Mouse (Mus musculus) G1E (cell line): Measurements from ENCODE around the gene Il1rapl2. TPM values are rescaled to one million over a fixed set of nuclear protein-coding genes. Genes with fewer than 3 reads are reported as not detected.

Experiments used
- ATAC-seq: 2 replicates; pipeline ENCODE4 v1.8.0; 2016; ENCODE audit warnings: mild to moderate bottlenecking; ENCODE audit not compliant: insufficient number of reproducible peaks, poor library complexity, low FRiP score, severe bottlenecking; ENCODE audit errors: extremely low read depth
- DNase-seq: peaks from one replicate; pipeline ENCODE4 v3.0.0; 2012; ENCODE audit warnings: low spot score
- H3K27me3 ChIP-seq: 2 replicates; pipeline ENCODE4 v1.6.1; 2012; ENCODE audit warnings: mild to moderate bottlenecking, low read length, inconsistent platforms; ENCODE audit not compliant: insufficient read depth
- H3K36me3 ChIP-seq: replicated peaks from 2 replicates; pipeline ENCODE3; 2012; ENCODE audit warnings: mild to moderate bottlenecking, inconsistent platforms
- H3K4me1 ChIP-seq: 2 replicates; pipeline ENCODE4 v1.6.1; 2012; ENCODE audit warnings: low read depth, low read length, inconsistent platforms, mixed read lengths; ENCODE audit not compliant: insufficient read depth
- H3K4me3 ChIP-seq: 2 replicates; pipeline ENCODE4 v1.5.1; 2012; ENCODE audit warnings: low read depth, mild to moderate bottlenecking, inconsistent platforms, low read length, moderate library complexity, mixed read lengths
- H3K9me3 ChIP-seq: replicated peaks from 2 replicates; pipeline ENCODE4 v1.6.1; 2012; ENCODE audit warnings: inconsistent platforms
- CTCF ChIP-seq: IDR thresholded peaks from 2 replicates; pipeline ENCODE4 v1.5.1; 2012; ENCODE audit warnings: low read depth, low read length, inconsistent platforms, mixed read lengths
- GATA1 ChIP-seq: IDR thresholded peaks from 2 replicates; pipeline ENCODE4 v1.6.1; 2012; ENCODE audit warnings: borderline replicate concordance, low read length, inconsistent platforms, mixed read lengths
- GATA2 ChIP-seq: IDR thresholded peaks from 2 replicates; pipeline ENCODE4 v1.6.1; 2012; ENCODE audit warnings: low read depth, low read length, inconsistent platforms, borderline replicate concordance
- POLR2AphosphoS5 ChIP-seq: IDR thresholded peaks from 2 replicates; pipeline ENCODE4 v1.6.1; 2012; ENCODE audit warnings: low read depth, low read length, inconsistent platforms; ENCODE audit not compliant: insufficient replicate concordance
- TAL1 ChIP-seq: conservative IDR thresholded peaks from 2 replicates; pipeline ENCODE4 v1.6.1; 2012; ENCODE audit warnings: low read depth, low read length, inconsistent platforms, mixed read lengths
- polyA plus RNA-seq: library from polyadenylated mRNA; stranded (reverse); fragments of >175 nt; gene quantifications from 2 replicates; pipeline ENCODE4 v1.2.3, GENCODE M21; 2012
- total RNA-seq, 2 experiments: library from RNA; stranded (forward) in 1 of 2; stranded (reverse) in 1 of 2; fragments of 200-1000 nt in 1 of 2; fragments of >200 nt in 1 of 2; fragmentation: Nextera tagmentation in 1 of 2; gene quantifications; 2 replicates each; pipeline ENCODE4 v1.2.3; 2014 to 2017

The Il1rapl2 gene
- total and polyA plus RNA-seq, 3 experiments: 0.05 TPM; not detected in 2

- no peak for TF ChIP-seq GATA1
- TF ChIP-seq CTCF: no peak
- TF ChIP-seq TAL1: no peak
- no peak for TF ChIP-seq GATA2
- TF ChIP-seq POLR2AphosphoS5: no peak
- H3K27me3 ChIP-seq: no peaks in the 10 kb centered on the region
- ATAC-seq (no peak), DNase-seq (no peak)
- no peaks in the 10 kb centered on the region for H3K36me3 ChIP-seq
- no peaks in the 10 kb centered on the region for H3K4me1 ChIP-seq
- H3K9me3 ChIP-seq: no peaks in the 10 kb centered on the region
- no peak overlapping the region for H3K4me3 ChIP-seq
These were observed 241.7 kb downstream of the Il1rapl2 start for GRCm38 (mm10) chrX:137812151-137812550.

- H3K4me3 ChIP-seq: no peak overlapping the region
- no peaks in the 10 kb centered on the region for H3K4me1 ChIP-seq
- no peaks in the 10 kb centered on the region for H3K36me3 ChIP-seq
- H3K27me3 ChIP-seq: no peaks in the 10 kb centered on the region
- DNase-seq (no peak), ATAC-seq (no peak)
- no peaks in the 10 kb centered on the region for H3K9me3 ChIP-seq
- TF ChIP-seq GATA2 (no peak), GATA1 (no peak), TAL1 (no peak), CTCF (no peak), POLR2AphosphoS5 (no peak)
These were observed 278.5 kb downstream of the Il1rapl2 start for GRCm38 (mm10) chrX:137848936-137849335.

- no peaks in the 10 kb centered on the region for H3K36me3 ChIP-seq
- no peaks in the 10 kb centered on the region for H3K27me3 ChIP-seq
- no peak for DNase-seq
- ATAC-seq: no peak
- H3K4me3 ChIP-seq: no peak overlapping the region
- no peaks in the 10 kb centered on the region for H3K4me1 ChIP-seq
- TF ChIP-seq POLR2AphosphoS5 (no peak), TAL1 (no peak)
- no peaks in the 10 kb centered on the region for H3K9me3 ChIP-seq
These were observed 353.1 kb downstream of the Il1rapl2 start for GRCm38 (mm10) chrX:137923490-137923889.

GRCm38 (mm10) chrX:137926835-137927234, 356.4 kb downstream of the Il1rapl2 start:
- no peak overlapping the region for H3K4me3 ChIP-seq
- no peaks in the 10 kb centered on the region for H3K27me3 ChIP-seq
- H3K36me3 ChIP-seq: no peaks in the 10 kb centered on the region
- H3K9me3 ChIP-seq: no peaks in the 10 kb centered on the region
- ATAC-seq (no peak), DNase-seq (no peak)
- H3K4me1 ChIP-seq: no peaks in the 10 kb centered on the region
- TF ChIP-seq TAL1: no peak
- TF ChIP-seq GATA2: no peak
- TF ChIP-seq GATA1: no peak
- no peak for TF ChIP-seq POLR2AphosphoS5
- TF ChIP-seq CTCF: no peak

GRCm38 (mm10) chrX:137947741-137948140, 377.3 kb downstream of the Il1rapl2 start:
- no peaks in the 10 kb centered on the region for H3K36me3 ChIP-seq
- TF ChIP-seq TAL1 (no peak), GATA1 (no peak), CTCF (no peak), GATA2 (no peak), POLR2AphosphoS5 (no peak)
- no peaks in the 10 kb centered on the region for H3K4me1 ChIP-seq
- no peaks in the 10 kb centered on the region for H3K27me3 ChIP-seq
- H3K4me3 ChIP-seq: no peak overlapping the region
- ATAC-seq: no peak
- no peak for DNase-seq
- H3K9me3 ChIP-seq: no peaks in the 10 kb centered on the region

GRCm38 (mm10) chrX:137971306-137971705, 400.9 kb downstream of the Il1rapl2 start:
- ATAC-seq: no peak

GRCm38 (mm10) chrX:138043113-138043512, 472.7 kb downstream of the Il1rapl2 start:
- no peaks in the 10 kb centered on the region for H3K27me3 ChIP-seq
- TF ChIP-seq POLR2AphosphoS5: no peak
- no peak for TF ChIP-seq TAL1
- no peak for TF ChIP-seq GATA2
- TF ChIP-seq GATA1: no peak
- ATAC-seq: no peak
- H3K4me1 ChIP-seq: no peaks in the 10 kb centered on the region
- no peaks in the 10 kb centered on the region for H3K36me3 ChIP-seq
- H3K4me3 ChIP-seq: no peak overlapping the region
- DNase-seq: no peak
- no peaks in the 10 kb centered on the region for H3K9me3 ChIP-seq

More at GRCm38 (mm10) chrX:137971306-137971705, 400.9 kb downstream of the Il1rapl2 start:
- no peaks in the 10 kb centered on the region for H3K27me3 ChIP-seq
- TF ChIP-seq CTCF (no peak), TAL1 (no peak), POLR2AphosphoS5 (no peak), GATA2 (no peak), GATA1 (no peak)
- H3K36me3 ChIP-seq: no peaks in the 10 kb centered on the region
- no peak for DNase-seq
- H3K9me3 ChIP-seq: 0 out of 2 replicates have a peak, but pooled peaks cover 3% of the 10 kb centered on the region
- H3K4me1 ChIP-seq: no peaks in the 10 kb centered on the region
- H3K4me3 ChIP-seq: no peak overlapping the region
